Mouse (Mus musculus) myocyte (in vitro differentiated cells): ENCODE measurements around the gene Inpp4b. TPM values are rescaled to one million over a fixed set of nuclear protein-coding genes. Genes with fewer than 3 reads are reported as not detected.

ENCODE experiments used
- H3K27me3 ChIP-seq: one replicate; pipeline ENCODE4 v1.6.1; 2011; ENCODE audit not compliant: control insufficient read depth, insufficient read depth, insufficient read length
- H3K36me3 ChIP-seq: one replicate; pipeline ENCODE4 v1.6.1; 2011; ENCODE audit not compliant: control insufficient read depth, insufficient read depth
- H3K4me2 ChIP-seq: one replicate; pipeline ENCODE4 v1.6.1; 2011; ENCODE audit warnings: low read depth, control low read depth
- H3K4me3 ChIP-seq: one replicate; pipeline ENCODE4 v1.5.1; 2011; ENCODE audit warnings: mild to moderate bottlenecking, control low read depth, moderate library complexity
- H3K79me2 ChIP-seq: one replicate; pipeline ENCODE4 v1.6.1; 2011; ENCODE audit not compliant: control insufficient read depth, insufficient read depth
- H3ac ChIP-seq: one replicate; pipeline ENCODE4 v1.6.1; 2011; ENCODE audit not compliant: control insufficient read depth, insufficient read length
- CEBPB ChIP-seq: IDR thresholded peaks from 2 replicates; pipeline ENCODE4 v1.6.1; 2011; ENCODE audit warnings: mild to moderate bottlenecking, moderate library complexity; ENCODE audit not compliant: poor library complexity, insufficient read depth, severe bottlenecking
- E2F4 ChIP-seq: IDR thresholded peaks from one replicate; pipeline ENCODE4 v1.6.1; 2011; ENCODE audit warnings: mild to moderate bottlenecking, control low read depth, moderate library complexity; ENCODE audit not compliant: insufficient read depth
- MAX ChIP-seq: IDR thresholded peaks from one replicate; pipeline ENCODE4 v1.6.1; 2011; ENCODE audit warnings: low read depth, mild to moderate bottlenecking, control low read depth
- MYOD1 ChIP-seq, 3 experiments: IDR thresholded peaks; one replicate each; pipeline ENCODE4 v1.6.1; 2011; ENCODE audit warnings: control low read depth in 2 of 3, low read depth in 2 of 3, mild to moderate bottlenecking in 2 of 3, moderate library complexity in 1 of 3; ENCODE audit not compliant: insufficient read length in 2 of 3, control insufficient read depth in 1 of 3
- MYOG ChIP-seq, 3 experiments: IDR thresholded peaks; one replicate each; pipeline ENCODE4 v1.6.1; 2011; ENCODE audit warnings: control low read depth in 2 of 3, low read depth in 2 of 3, mild to moderate bottlenecking in 2 of 3; ENCODE audit not compliant: insufficient read length in 2 of 3, control insufficient read depth in 1 of 3, insufficient read depth in 1 of 3
- POLR2A ChIP-seq: IDR thresholded peaks from one replicate; pipeline ENCODE4 v1.6.1; 2011; ENCODE audit warnings: low read depth, mild to moderate bottlenecking, control low read depth, moderate library complexity; ENCODE audit not compliant: insufficient read length
- POLR2AphosphoS2 ChIP-seq: IDR thresholded peaks from one replicate; pipeline ENCODE4 v1.6.1; 2011; ENCODE audit warnings: low read depth, control low read depth; ENCODE audit not compliant: insufficient read length
- REST ChIP-seq: IDR thresholded peaks from one replicate; pipeline ENCODE4 v1.6.1; 2011; ENCODE audit warnings: mild to moderate bottlenecking, control low read depth, moderate library complexity; ENCODE audit not compliant: insufficient read depth, insufficient read length
- SRF ChIP-seq: IDR thresholded peaks from one replicate; pipeline ENCODE4 v1.6.1; 2011; ENCODE audit warnings: low read depth; ENCODE audit not compliant: control insufficient read depth, insufficient read length
- TCF12 ChIP-seq: IDR thresholded peaks from one replicate; pipeline ENCODE4 v1.6.1; 2011; ENCODE audit warnings: mild to moderate bottlenecking, control low read depth; ENCODE audit not compliant: poor library complexity, insufficient read depth, severe bottlenecking
- TCF3 ChIP-seq: IDR thresholded peaks from one replicate; pipeline ENCODE4 v1.6.1; 2011; ENCODE audit warnings: low read depth, control low read depth; ENCODE audit not compliant: insufficient read length
- USF1 ChIP-seq: IDR thresholded peaks from one replicate; pipeline ENCODE4 v1.6.1; 2011; ENCODE audit warnings: low read depth, mild to moderate bottlenecking, control low read depth, moderate library complexity
- polyA plus RNA-seq: library from polyadenylated mRNA; unstranded; fragments of >200 nt; fragmentation: generic; extraction: Trizol; gene quantifications from one replicate; pipeline ENCODE4 v1.2.1, GENCODE M21; 2012; ENCODE audit warnings: missing spikeins

Inpp4b gene
- polyA plus RNA-seq, 1 experiment, result 5.6 TPM

- Histone ChIP-seq H3K4me2 (no peak overlapping the region), H3ac (no peak overlapping the region), H3K27me3 (no peaks in the 10 kb centered on the region), H3K79me2 (no peaks in the 10 kb centered on the region), H3K4me3 (no peak overlapping the region), H3K36me3 (no peaks in the 10 kb centered on the region)
- TF ChIP-seq MYOG (IDR thresholded peaks at IDR 0.05; ENCODE audit: control insufficient read depth in 1 of 3, insufficient read depth in 1 of 3, insufficient read length in 2 of 3, low read depth in 2 of 3), result no peak
- TF ChIP-seq USF1, result no peak
- TF ChIP-seq POLR2A, result no peak
- no peak for TF ChIP-seq E2F4
Observed at GRCm38 (mm10) chr8:81694893-81695292, 352.5 kb downstream of the Inpp4b start.

- Histone ChIP-seq H3K4me3 (no peak overlapping the region), H3ac (no peak overlapping the region), H3K4me2 (no peak overlapping the region), H3K79me2 (no peaks in the 10 kb centered on the region), H3K36me3 (no peaks in the 10 kb centered on the region), H3K27me3 (no peaks in the 10 kb centered on the region)
- no peak for TF ChIP-seq POLR2A
- TF ChIP-seq MYOG (IDR thresholded peaks at IDR 0.05; ENCODE audit: control insufficient read depth in 1 of 3, insufficient read depth in 1 of 3, insufficient read length in 2 of 3, low read depth in 2 of 3), result no peak
- no peak for TF ChIP-seq SRF
- no peak for TF ChIP-seq CEBPB
- no peak for TF ChIP-seq TCF12
- TF ChIP-seq TCF3, result no peak
- TF ChIP-seq MAX, result no peak
- no peak for TF ChIP-seq REST
- TF ChIP-seq E2F4, result no peak
- no peak for TF ChIP-seq POLR2AphosphoS2
- TF ChIP-seq MYOD1 (IDR thresholded peaks at IDR 0.05; ENCODE audit: control insufficient read depth in 1 of 3, insufficient read length in 2 of 3, low read depth in 2 of 3), result no peak
- TF ChIP-seq USF1, result no peak
Observed at GRCm38 (mm10) chr8:81702038-81702437, 359.7 kb downstream of the Inpp4b start.

DNA sequence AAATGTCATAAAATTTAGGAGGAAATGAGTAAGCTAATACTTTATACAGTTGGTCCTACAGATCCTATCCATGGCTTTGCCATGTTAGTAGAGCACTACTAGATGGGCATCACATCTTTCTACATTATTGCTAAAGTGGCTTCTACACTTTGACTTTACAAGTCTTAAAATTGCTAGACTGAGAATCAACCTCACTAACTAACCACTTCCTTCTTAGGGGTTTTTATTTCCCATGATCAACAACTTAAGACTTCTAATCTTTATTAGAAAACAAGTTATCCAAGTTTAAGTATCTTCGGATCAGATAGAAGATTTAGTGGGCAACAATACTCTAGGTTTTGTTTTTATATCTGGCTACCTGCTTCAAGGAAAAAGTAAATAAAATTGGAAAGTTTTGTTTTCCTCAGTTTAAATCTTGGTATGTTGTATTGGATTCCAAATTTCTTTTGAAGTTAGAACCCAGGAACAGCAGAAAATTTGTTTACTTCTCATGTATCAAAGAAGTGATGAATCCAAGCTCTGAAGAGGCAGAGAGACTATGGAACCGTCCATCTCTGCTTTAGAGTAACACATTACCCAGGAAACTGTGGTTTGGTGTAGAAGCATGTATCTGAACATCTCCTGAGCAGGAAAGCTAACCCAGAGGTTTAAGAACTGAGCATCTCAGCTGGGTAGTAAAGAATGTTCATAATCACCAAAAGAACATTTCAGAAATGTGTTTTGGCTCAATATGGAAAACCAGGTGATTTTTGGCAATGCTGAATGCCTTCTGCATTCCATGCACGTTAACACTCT lies 361.4 kb downstream of the Inpp4b start:
- TF ChIP-seq USF1, result no peak
- no peak for TF ChIP-seq E2F4
- no peak for TF ChIP-seq MAX
- no peak for TF ChIP-seq TCF12
- no peak for TF ChIP-seq REST
- no peak for TF ChIP-seq SRF
- TF ChIP-seq POLR2AphosphoS2, result no peak
- no peak for TF ChIP-seq MYOD1 (IDR thresholded peaks at IDR 0.05; ENCODE audit: control insufficient read depth in 1 of 3, insufficient read length in 2 of 3, low read depth in 2 of 3)
- no peak for TF ChIP-seq MYOG (IDR thresholded peaks at IDR 0.05; ENCODE audit: control insufficient read depth in 1 of 3, insufficient read depth in 1 of 3, insufficient read length in 2 of 3, low read depth in 2 of 3)
- no peak for TF ChIP-seq TCF3
- TF ChIP-seq CEBPB, result no peak
- TF ChIP-seq POLR2A, result no peak
- Histone ChIP-seq H3K4me2 (no peak overlapping the region), H3K27me3 (no peaks in the 10 kb centered on the region), H3K4me3 (no peak overlapping the region), H3ac (no peak overlapping the region), H3K36me3 (no peaks in the 10 kb centered on the region), H3K79me2 (no peaks in the 10 kb centered on the region)

- Histone ChIP-seq H3K36me3 (no peaks in the 10 kb centered on the region), H3K27me3 (no peaks in the 10 kb centered on the region), H3K4me3 (no peak overlapping the region), H3K4me2 (no peak overlapping the region), H3K79me2 (no peaks in the 10 kb centered on the region), H3ac (no peak overlapping the region)
- TF ChIP-seq E2F4 (no peak), MYOD1 (IDR thresholded peaks at IDR 0.05; ENCODE audit: control insufficient read depth in 1 of 3, insufficient read length in 2 of 3, low read depth in 2 of 3) (no peak), TCF12 (no peak), SRF (no peak), TCF3 (no peak), POLR2A (no peak), MAX (no peak), REST (no peak), MYOG (IDR thresholded peaks at IDR 0.05; ENCODE audit: control insufficient read depth in 1 of 3, insufficient read depth in 1 of 3, insufficient read length in 2 of 3, low read depth in 2 of 3) (no peak), USF1 (no peak)
Observed at GRCm38 (mm10) chr8:81707436-81707835, 365.1 kb downstream of the Inpp4b start.

DNA sequence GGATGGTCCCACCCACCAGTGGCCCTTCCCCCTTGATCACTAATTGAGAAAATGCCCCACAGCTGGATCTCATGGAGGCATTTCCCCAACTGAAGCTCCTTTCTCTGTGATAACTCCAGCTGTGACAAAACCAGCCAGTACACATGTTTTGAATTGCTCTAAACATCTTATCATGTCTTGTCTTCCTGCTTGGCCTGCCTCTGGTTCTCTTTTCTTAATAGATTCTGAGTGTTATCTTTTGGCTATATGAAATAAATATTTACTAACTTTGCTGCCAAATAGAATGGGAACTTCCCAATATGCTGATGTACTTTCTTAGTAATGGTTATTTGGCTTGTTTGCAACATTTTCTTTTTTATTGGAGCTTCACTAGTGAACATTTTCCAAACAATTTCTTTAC lies 389.0 kb downstream of the Inpp4b start:
- no peak overlapping the region for H3ac ChIP-seq
- H3K36me3 ChIP-seq, result no peaks in the 10 kb centered on the region
- H3K4me2 ChIP-seq, result no peak overlapping the region
- no peak overlapping the region for H3K4me3 ChIP-seq
- no peaks in the 10 kb centered on the region for H3K27me3 ChIP-seq
- no peak for TF ChIP-seq MAX
- no peak for TF ChIP-seq TCF12
- TF ChIP-seq E2F4, result no peak
- TF ChIP-seq MYOD1 (IDR thresholded peaks at IDR 0.05; ENCODE audit: control insufficient read depth in 1 of 3, insufficient read length in 2 of 3, low read depth in 2 of 3), result no peak
- TF ChIP-seq REST, result no peak
- TF ChIP-seq SRF, result no peak
- no peak for TF ChIP-seq POLR2AphosphoS2
- no peak for TF ChIP-seq USF1
- no peaks in the 10 kb centered on the region for H3K79me2 ChIP-seq
